Mouse (Mus musculus) stomach, embryonic 14.5 days (tissue): ENCODE measurements around the gene Irf5. TPM values are rescaled to one million over a fixed set of nuclear protein-coding genes. Genes with fewer than 3 reads are reported as not detected.
"Not testable (repeated sequence)": the region's sequence is repeated elsewhere in the genome, so short reads cannot be mapped to it uniquely, and the experiment has no call there.

ENCODE experiments used
- ATAC-seq: fragments of 200-750 bp; cut with Nextera tagmentation; 2 replicates; pipeline ENCODE4 v1.8.0; 2017; ENCODE audit warnings: low read depth, moderate TSS enrichment; ENCODE audit not compliant: insufficient number of reproducible peaks, insufficient read depth, low FRiP score
- H3K27ac ChIP-seq: fragments of 300-500 bp; sonication (generic); 2 replicates; pipeline ENCODE4 v1.5.1; 2014; ENCODE audit warnings: mild to moderate bottlenecking, low read length, moderate library complexity, mixed read lengths
- H3K27me3 ChIP-seq: fragments of 300-500 bp; sonication (generic); 2 replicates; pipeline ENCODE4 v1.6.1; 2014; ENCODE audit warnings: low read length, control low read depth, mixed read lengths; ENCODE audit not compliant: control insufficient read depth, insufficient read depth
- H3K36me3 ChIP-seq: fragments of 300-500 bp; sonication (generic); 2 replicates; pipeline ENCODE4 v1.6.1; 2014; ENCODE audit warnings: mild to moderate bottlenecking, control low read depth, low read length, moderate library complexity, mixed read lengths; ENCODE audit not compliant: control insufficient read depth, insufficient read depth
- H3K4me1 ChIP-seq: fragments of 300-500 bp; sonication (generic); 2 replicates; pipeline ENCODE4 v1.6.1; 2014; ENCODE audit warnings: low read length, control low read depth, mixed read lengths; ENCODE audit not compliant: control insufficient read depth, insufficient read depth
- H3K4me2 ChIP-seq: fragments of 300-500 bp; sonication (generic); replicated peaks from 2 replicates; pipeline ENCODE4 v1.6.1; 2014; ENCODE audit warnings: low read depth, low read length, control low read depth
- H3K4me3 ChIP-seq: fragments of 300-500 bp; sonication (generic); 2 replicates; pipeline ENCODE4 v1.5.1; 2014; ENCODE audit warnings: low read depth, low read length, control low read depth
- H3K9ac ChIP-seq: fragments of 300-500 bp; sonication (generic); replicated peaks from 2 replicates; pipeline ENCODE4 v1.6.1; 2014; ENCODE audit warnings: low read depth, mild to moderate bottlenecking, control low read depth, low read length, moderate library complexity, mixed read lengths
- H3K9me3 ChIP-seq: fragments of 300-500 bp; sonication (generic); 2 replicates; pipeline ENCODE4 v1.6.1; 2016; ENCODE audit warnings: low read depth, low read length, control low read depth; ENCODE audit not compliant: control insufficient read depth
- WGBS: fragments of 180-500 bp; shearing (Covaris S2); extraction: QIAGEN DNeasy Blood & Tissue Kit; methylation state at CpG from one replicate; pipeline ENCODE4 v1.1.7; 2014; 5-methylcytosine and 5-hydroxymethylcytosine counted together
- polyA plus RNA-seq: library from polyadenylated mRNA; unstranded; fragments of >200 nt; fragmentation: Nextera tagmentation; extraction: Ambion mirVana; gene quantifications from 2 replicates; pipeline ENCODE4 v1.2.1, GENCODE M21; 2014

Gene Irf5
- polyA plus RNA-seq, 1 experiment from 2014 or later = 7.2 TPM

GRCm38 (mm10) chr6:29547582-29547981 is 21.2 kb downstream of the Irf5 start:
- H3K9me3 ChIP-seq = no peaks in the 10 kb centered on the region
- no peak overlapping the region for H3K4me3 ChIP-seq
- no peaks in the 10 kb centered on the region for H3K27me3 ChIP-seq
- H3K36me3 ChIP-seq = peaks cover 50% of the 10 kb centered on the region
- H3K9ac ChIP-seq = no peak overlapping the region
- H3K4me1 ChIP-seq = no peaks in the 10 kb centered on the region
- H3K4me2 ChIP-seq = no peak overlapping the region
- no peak for ATAC-seq
- H3K27ac ChIP-seq = no peak overlapping the region

GRCm38 (mm10) chr6:29548086-29548485 is 21.7 kb downstream of the Irf5 start:
- ATAC-seq = no peak
- no peak overlapping the region for H3K9ac ChIP-seq
- H3K36me3 ChIP-seq = peaks cover 45% of the 10 kb centered on the region
- no peak overlapping the region for H3K4me3 ChIP-seq
- no peaks in the 10 kb centered on the region for H3K4me1 ChIP-seq
- H3K27ac ChIP-seq = no peak overlapping the region
- 77% methylated on average over 1 of the region's 1 CpGs for WGBS
- no peaks in the 10 kb centered on the region for H3K9me3 ChIP-seq
- no peak overlapping the region for H3K4me2 ChIP-seq
- no peaks in the 10 kb centered on the region for H3K27me3 ChIP-seq

GRCm38 (mm10) chr6:29552526-29552925 is 26.1 kb downstream of the Irf5 start:
- 51% methylated on average over 2 of the region's 2 CpGs for whole genome bisulfite sequencing
- Histone ChIP-seq H3K9me3 (no peaks in the 10 kb centered on the region), H3K9ac (no peak overlapping the region), H3K27ac (no peak overlapping the region), H3K4me2 (no peak overlapping the region), H3K4me1 (no peaks in the 10 kb centered on the region), H3K36me3 (peaks cover 57% of the 10 kb centered on the region), H3K4me3 (no peak overlapping the region), H3K27me3 (no peaks in the 10 kb centered on the region)
- no peak for ATAC-seq

- Histone ChIP-seq H3K4me2 (no peak overlapping the region), H3K9me3 (no peaks in the 10 kb centered on the region), H3K36me3 (peaks cover 61% of the 10 kb centered on the region), H3K9ac (no peak overlapping the region), H3K4me1 (no peaks in the 10 kb centered on the region), H3K4me3 (no peak overlapping the region), H3K27ac (no peak overlapping the region), H3K27me3 (no peaks in the 10 kb centered on the region)
- WGBS = 92% methylated on average over 2 of the region's 2 CpGs
- ATAC-seq = no peak
These were observed 30.7 kb downstream of the Irf5 start for GRCm38 (mm10) chr6:29557112-29557511.

GRCm38 (mm10) chr6:29576388-29576787 is 50.0 kb downstream of the Irf5 start:
- H3K27ac ChIP-seq, ATAC-seq, H3K9me3 ChIP-seq, H3K27me3 ChIP-seq, H3K9ac ChIP-seq, H3K4me2 ChIP-seq, H3K4me3 ChIP-seq, H3K4me1 ChIP-seq: not testable (repeated sequence)
- 93% methylated on average over 3 of the region's 3 CpGs for WGBS
- peaks cover 61% of the 10 kb centered on the region for H3K36me3 ChIP-seq

GRCm38 (mm10) chr6:29580770-29581169 is 54.3 kb downstream of the Irf5 start:
- Histone ChIP-seq H3K4me1 (no peaks in the 10 kb centered on the region), H3K36me3 (peaks cover 63% of the 10 kb centered on the region), H3K27me3 (no peaks in the 10 kb centered on the region), H3K4me3 (no peak overlapping the region), H3K4me2 (no peak overlapping the region), H3K27ac (no peak overlapping the region), H3K9me3 (0 out of 2 replicates have a peak, but pooled peaks cover 3% of the 10 kb centered on the region), H3K9ac (no peak overlapping the region)
- no peak for ATAC-seq
- 88% methylated on average over 1 of the region's 1 CpGs for WGBS

- H3K9ac ChIP-seq = no peak overlapping the region
- no peaks in the 10 kb centered on the region for H3K4me1 ChIP-seq
- no peak overlapping the region for H3K4me2 ChIP-seq
- 0 out of 2 replicates have a peak, but pooled peaks cover 3% of the 10 kb centered on the region for H3K9me3 ChIP-seq
- no peak for ATAC-seq
- H3K4me3 ChIP-seq = no peak overlapping the region
- 95% methylated on average over 3 of the region's 3 CpGs for WGBS
- H3K27me3 ChIP-seq = no peaks in the 10 kb centered on the region
- peaks cover 68% of the 10 kb centered on the region for H3K36me3 ChIP-seq
- no peak overlapping the region for H3K27ac ChIP-seq
These were observed 54.8 kb downstream of the Irf5 start for GRCm38 (mm10) chr6:29581202-29581601.

Other genes with a start within 250 kb of the Irf5 start
- 0.60 and 0.68 TPM in 2 replicates for gene Fam71f2, start 247.0 kb upstream of the Irf5 start, polyA plus RNA-seq
- not detected in 2 replicates for gene Fam71f1, start 207.5 kb upstream of the Irf5 start, polyA plus RNA-seq
- gene Calu, start 178.6 kb upstream of the Irf5 start, polyA plus RNA-seq = 384 and 413 TPM in 2 replicates
- 1.3 and 1.5 TPM in 2 replicates for gene Opn1sw, start 138.2 kb upstream of the Irf5 start, polyA plus RNA-seq
- gene Ccdc136, start 130.3 kb upstream of the Irf5 start, polyA plus RNA-seq = 22.0 and 29.5 TPM in 2 replicates
- gene Flnc, start 93.4 kb upstream of the Irf5 start, polyA plus RNA-seq = 17.9 and 19.8 TPM in 2 replicates
- 235 and 266 TPM in 2 replicates for gene Atp6v1f, start 58.9 kb upstream of the Irf5 start, polyA plus RNA-seq
- 0.64 TPM in 1 of 2 replicates, not detected in the other for gene Atp6v1fnb, start 55.2 kb upstream of the Irf5 start, polyA plus RNA-seq
- 25.0 and 30.4 TPM in 2 replicates for gene Kcp, start 18.7 kb upstream of the Irf5 start, polyA plus RNA-seq
- gene Tnpo3, start 83.3 kb downstream of the Irf5 start, polyA plus RNA-seq = 91.3 and 92.2 TPM in 2 replicates
- 2.2 and 2.3 TPM in 2 replicates for gene Tspan33, start 167.6 kb downstream of the Irf5 start, polyA plus RNA-seq
- gene Smo, start 208.9 kb downstream of the Irf5 start, polyA plus RNA-seq = 49.8 and 58.4 TPM in 2 replicates
- 33.9 and 35.1 TPM in 2 replicates for gene Ahcyl2, start 241.4 kb downstream of the Irf5 start, polyA plus RNA-seq